Mouse (Mus musculus): Measurements from ENCODE around the gene Tpmt.

GRCm38 (mm10) chr13:47072484-47072883, 27.9 kb upstream of the Tpmt start:
- TF ChIP-seq POLR2A (IDR thresholded peaks at IDR 0.05; ENCODE audit: extremely low read depth, insufficient read depth, low read length) (no peak), CTCF (IDR thresholded peaks at IDR 0.05; ENCODE audit: low read depth, low read length) (no peak)
